Mouse (Mus musculus) common myeloid progenitor, adult 5-6 weeks (primary cell): ENCODE measurements around the gene Ppm1l. TPM values are rescaled to one million over a fixed set of nuclear protein-coding genes. Genes with fewer than 3 reads are reported as not detected.

ENCODE experiments used
- ATAC-seq: replicated peaks from 2 replicates; pipeline ENCODE4 v1.8.0; 2016; ENCODE audit warnings: low read depth, mild to moderate bottlenecking, moderate TSS enrichment, inconsistent platforms; ENCODE audit not compliant: poor library complexity, severe bottlenecking
- total RNA-seq: library from RNA; stranded (forward); fragments of 200-1000, 187-1606 nt; gene quantifications from 2 replicates; pipeline ENCODE4 v1.2.3, GENCODE M21; 2017

Gene Ppm1l
- total RNA-seq, 1 experiment from 2014 or later = 6.6 TPM

GRCm38 (mm10) chr3:69329910-69330309, 13.2 kb downstream of the Ppm1l start:
- ATAC-seq = no peak

DNA sequence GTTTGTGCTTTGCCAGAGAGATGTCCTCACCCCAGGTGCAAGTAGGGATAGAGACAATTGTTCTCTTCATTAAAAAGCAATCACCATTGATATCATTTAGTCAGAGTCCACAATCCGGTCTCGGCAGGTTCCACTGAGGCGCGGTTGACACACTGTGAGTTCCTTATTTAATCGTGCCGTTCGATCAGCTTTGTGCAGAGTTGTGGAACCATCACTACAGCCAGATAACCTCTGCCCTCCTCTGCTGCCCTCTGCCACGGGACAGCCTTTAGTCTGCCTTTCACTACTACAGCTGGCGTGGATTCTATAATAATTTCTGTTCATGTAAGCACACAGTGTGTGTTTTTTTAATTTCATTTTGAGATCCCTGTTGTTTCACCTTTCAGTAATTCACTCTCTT, 17.2 kb downstream of the Ppm1l start:
- no peak for ATAC-seq

- ATAC-seq = peak; percentile 59
Observed at GRCm38 (mm10) chr3:69340486-69340885, 23.8 kb downstream of the Ppm1l start.

- no peak for ATAC-seq
Observed at GRCm38 (mm10) chr3:69340971-69341370, 24.3 kb downstream of the Ppm1l start.

DNA sequence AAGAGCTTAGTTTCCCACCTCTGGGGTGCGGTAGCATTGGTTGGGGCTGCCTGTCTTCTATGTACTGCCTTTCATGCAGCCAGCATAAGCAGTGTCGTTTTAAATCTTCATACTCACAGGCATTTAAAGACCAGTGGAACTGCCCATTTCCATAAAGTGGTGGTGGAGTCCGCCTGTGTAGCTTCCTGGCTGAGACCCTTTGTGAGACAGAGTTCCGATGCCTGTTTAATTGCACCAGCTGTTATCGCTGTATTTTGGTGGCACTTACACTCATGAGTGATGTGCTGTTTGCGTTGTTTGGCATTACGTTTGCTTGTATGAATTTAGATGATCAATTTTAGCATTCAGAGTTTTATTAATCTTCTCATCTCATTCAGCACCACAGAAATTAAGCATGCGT, 24.9 kb downstream of the Ppm1l start:
- ATAC-seq = no peak

GRCm38 (mm10) chr3:69342247-69342921, 25.7 kb downstream of the Ppm1l start:
- ATAC-seq = no peak

GRCm38 (mm10) chr3:69343124-69343523, 26.5 kb downstream of the Ppm1l start:
- ATAC-seq = no peak

- no peak for ATAC-seq
Observed at GRCm38 (mm10) chr3:69346514-69346913, 29.9 kb downstream of the Ppm1l start.

DNA sequence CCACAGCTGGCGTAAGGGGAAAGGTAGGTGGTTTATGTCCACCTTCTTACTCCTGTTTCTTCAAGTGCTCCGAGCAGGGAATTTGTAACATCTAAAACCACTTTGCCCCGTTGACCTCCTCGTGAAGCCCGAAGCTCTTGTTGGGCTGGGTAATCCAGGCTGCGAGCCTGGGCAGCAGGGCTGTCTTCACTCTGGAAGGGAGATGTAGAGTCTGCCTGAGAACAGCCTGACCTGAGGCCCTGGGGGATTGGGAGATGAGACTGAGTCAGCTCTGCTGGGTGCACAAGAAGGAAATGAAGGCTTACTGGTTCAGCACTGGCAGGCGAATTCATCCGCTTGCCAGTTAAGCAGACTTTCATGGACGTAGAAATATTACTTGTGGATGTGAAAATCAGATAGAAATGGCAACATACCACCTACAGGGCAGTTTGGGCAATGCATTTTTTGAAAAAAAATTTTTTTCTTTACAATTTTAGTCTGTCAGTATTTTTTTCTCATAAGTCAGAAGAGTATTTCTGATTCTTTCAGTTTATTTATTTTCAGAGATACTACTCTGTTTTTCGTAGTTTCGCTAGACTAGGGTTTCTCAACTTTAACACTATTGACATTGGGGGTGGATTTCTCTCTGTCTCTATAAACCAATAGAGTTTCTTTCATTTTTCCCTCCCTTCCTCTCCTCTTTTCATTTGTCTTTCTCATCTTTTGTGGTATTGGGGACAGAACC, 31.7 kb downstream of the Ppm1l start:
- peak; percentile 52 for ATAC-seq

DNA sequence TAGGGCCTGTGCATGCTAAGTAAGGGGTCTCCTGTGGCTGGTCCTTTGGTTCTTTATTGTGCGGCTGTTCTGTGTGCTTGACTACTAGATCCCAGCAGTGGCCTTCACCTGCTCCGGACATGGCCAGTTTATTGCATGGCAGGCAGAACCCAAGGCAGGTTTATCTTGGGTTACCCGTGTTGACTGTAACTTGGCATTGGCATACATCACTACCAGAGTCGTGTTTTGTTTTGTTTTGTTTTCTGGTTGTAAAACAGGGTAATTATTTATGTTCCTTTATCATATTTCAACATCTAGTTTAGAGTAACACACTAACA, 32.2 kb downstream of the Ppm1l start:
- no peak for ATAC-seq

GRCm38 (mm10) chr3:69349973-69350372, 33.3 kb downstream of the Ppm1l start:
- no peak; the same call in 1 of the 2 replicates for ATAC-seq

- peak; percentile 64 for ATAC-seq
Observed at GRCm38 (mm10) chr3:69352194-69352593, 35.5 kb downstream of the Ppm1l start.

- ATAC-seq = no peak
Observed at GRCm38 (mm10) chr3:69354681-69355080, 38.0 kb downstream of the Ppm1l start.

GRCm38 (mm10) chr3:69356078-69356665, 39.5 kb downstream of the Ppm1l start:
- 0 out of 2 replicates have a peak, but pooled peaks have one; percentile 34 for ATAC-seq

GRCm38 (mm10) chr3:69356781-69357180, 40.1 kb downstream of the Ppm1l start:
- no peak for ATAC-seq

DNA sequence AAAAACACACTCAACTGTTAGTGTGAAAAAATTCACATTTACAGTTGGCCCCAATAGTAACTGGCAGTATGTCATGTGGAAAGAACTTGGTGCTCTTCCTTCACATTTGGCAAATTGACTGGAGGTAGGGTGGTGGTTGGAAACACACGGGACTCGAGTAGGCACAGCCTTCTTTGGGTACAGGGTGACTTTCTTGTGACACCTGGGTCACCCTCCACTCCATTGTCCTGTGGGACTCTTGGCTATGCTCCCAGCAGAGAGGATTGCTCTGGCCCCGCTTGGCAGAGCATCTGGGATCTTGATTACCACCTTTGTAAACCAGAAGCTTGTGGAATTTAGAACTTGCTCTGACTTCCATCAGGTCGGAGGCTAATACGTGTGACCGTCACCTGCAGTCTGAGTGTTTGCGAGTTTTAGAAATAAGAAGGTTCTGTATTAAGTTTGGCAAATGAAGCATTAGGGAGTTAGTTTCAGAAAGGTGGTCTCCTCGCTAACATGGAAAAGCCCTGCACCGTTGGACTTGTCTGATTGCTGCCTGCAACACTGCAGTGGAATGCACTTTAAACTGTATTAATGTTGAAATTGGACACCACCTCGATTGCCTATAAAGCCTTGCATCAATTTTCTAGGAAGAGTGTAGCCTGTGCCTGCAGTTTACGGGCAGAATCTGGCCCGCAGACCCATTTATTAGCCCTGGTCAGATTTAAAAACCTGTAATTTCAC, 41.4 kb downstream of the Ppm1l start:
- no peak for ATAC-seq

DNA sequence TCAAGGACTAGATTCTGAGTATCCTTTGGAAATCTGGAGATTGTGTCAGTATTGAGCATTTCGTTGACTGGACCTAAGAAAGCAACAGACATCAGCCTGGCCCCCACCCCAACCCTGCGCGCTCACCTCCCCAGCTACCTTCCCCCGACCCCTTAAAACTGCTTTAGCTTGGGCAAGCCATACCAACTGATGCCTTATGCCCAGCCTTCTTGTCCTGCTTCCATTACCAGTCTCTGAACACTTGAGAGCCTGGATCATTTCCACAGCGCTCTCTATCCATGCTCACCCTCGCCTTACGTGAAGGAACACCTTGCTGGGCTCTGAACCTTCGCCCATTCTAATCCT, 41.9 kb downstream of the Ppm1l start:
- ATAC-seq = no peak

- ATAC-seq = no peak
Observed at GRCm38 (mm10) chr3:69360263-69360895, 43.7 kb downstream of the Ppm1l start.

DNA sequence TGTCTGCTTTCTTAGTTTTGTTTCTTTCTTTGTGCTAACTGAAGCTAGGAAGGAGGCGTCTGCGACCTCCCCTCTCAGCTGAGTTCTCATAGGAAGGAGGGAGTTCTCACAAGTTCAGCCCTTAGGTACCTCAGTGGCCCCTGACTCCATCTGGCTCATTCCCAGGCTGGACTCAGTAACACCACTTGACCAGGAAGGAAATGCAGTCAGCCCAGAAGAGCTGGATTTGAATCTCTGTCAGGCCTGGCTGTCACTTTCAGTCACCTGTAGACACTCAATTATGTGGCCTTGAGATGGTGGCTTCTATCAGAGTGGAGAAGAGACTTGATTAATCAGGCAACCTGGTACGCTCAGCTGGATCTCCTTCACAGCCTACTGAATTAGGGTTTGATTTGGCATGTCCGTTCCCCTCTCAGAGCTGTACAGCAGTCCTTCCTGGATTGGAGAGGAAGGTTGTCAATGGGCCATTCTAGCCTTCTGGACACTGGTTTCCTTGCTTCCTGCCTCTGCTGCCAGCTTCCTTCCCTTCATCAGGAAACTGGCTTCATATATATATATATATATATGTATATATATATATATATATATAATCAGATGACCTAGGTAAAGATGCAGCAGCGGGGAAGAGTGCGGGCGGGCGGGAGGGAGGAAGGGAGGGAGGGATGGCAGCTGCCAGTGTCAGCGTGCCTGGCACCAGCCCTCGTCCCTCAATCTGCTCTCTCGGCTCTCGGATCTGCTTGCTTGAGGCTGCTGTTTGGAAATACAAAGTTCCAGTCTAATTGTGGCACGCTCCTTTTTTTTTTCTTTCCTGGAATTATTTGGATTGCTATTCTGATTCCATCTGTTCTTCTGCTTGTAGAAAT, 45.1 kb downstream of the Ppm1l start:
- ATAC-seq = no peak
